Mouse (Mus musculus) adrenal gland, postnatal 0 days (tissue): Measurements from ENCODE around the gene Adam1b. TPM values are rescaled to one million over a fixed set of nuclear protein-coding genes. Genes with fewer than 3 reads are reported as not detected.

Source experiments
- polyA plus RNA-seq: library from polyadenylated mRNA; unstranded; fragments of >200 nt; fragmentation: Nextera tagmentation; extraction: Ambion mirVana; gene quantifications from 2 replicates; pipeline ENCODE4 v1.2.1, GENCODE M21; 2015

Gene Adam1b
- polyA plus RNA-seq = not detected in 2 replicates

GRCm38 (mm10) chr5:121503231-121503630, at the start of gene Adam1b:
Adam1b (minus strand) TSS chr5:121503435.

GRCm38 (mm10) chr5:121545793-121546529, 42.7 kb upstream of the Adam1b start, which contains the start of gene Mapkapk5:
Mapkapk5 (minus strand) TSS chr5:121545905.

GRCm38 (mm10) chr5:121544910-121545792, 41.9 kb upstream of the Adam1b start, which contains the start of the genes Adam1a and Gm42878:
Adam1a (minus strand) TSS chr5:121545482.
Gm42878 (minus strand) TSS chr5:121545482.

GRCm38 (mm10) chr5:121452026-121452869, 51.0 kb downstream of the Adam1b start, which contains the start of gene Erp29:
Erp29 (minus strand) TSS chr5:121452506.

GRCm38 (mm10) chr5:121451644-121452025, 51.6 kb downstream of the Adam1b start, which contains the start of gene Tmem116:
Tmem116 (plus strand) TSS chr5:121451893.

Other genes starting within 250 kb of the Adam1b start
- 54.6 and 67.4 TPM in 2 replicates for gene Trafd1, start 117.8 kb downstream of the Adam1b start, polyA plus RNA-seq
- 14.5 and 21.9 TPM in 2 replicates for gene Naa25, start 105.5 kb downstream of the Adam1b start, polyA plus RNA-seq
- 2.1 and 5.5 TPM in 2 replicates for gene Tmem116, start 51.5 kb downstream of the Adam1b start, polyA plus RNA-seq
- 116 and 122 TPM in 2 replicates for gene Erp29, start 50.9 kb downstream of the Adam1b start, polyA plus RNA-seq
- 0.71 and 0.99 TPM in 2 replicates for gene Adam1a, start 42.0 kb upstream of the Adam1b start, polyA plus RNA-seq
- not detected in 2 replicates for gene Gm42878, start 42.0 kb upstream of the Adam1b start, polyA plus RNA-seq
- gene Mapkapk5, start 42.5 kb upstream of the Adam1b start, polyA plus RNA-seq = 28.0 and 43.6 TPM in 2 replicates
- gene Aldh2, start 90.4 kb upstream of the Adam1b start, polyA plus RNA-seq = 233 and 493 TPM in 2 replicates
- gene Acad12, start 115.5 kb upstream of the Adam1b start, polyA plus RNA-seq = 5.8 and 9.6 TPM in 2 replicates
- 4.5 and 5.3 TPM in 2 replicates for gene Acad10, start 157.1 kb upstream of the Adam1b start, polyA plus RNA-seq
- 29.9 and 36.1 TPM in 2 replicates for gene Brap, start 157.1 kb upstream of the Adam1b start, polyA plus RNA-seq
- gene Atxn2, start 207.9 kb upstream of the Adam1b start, polyA plus RNA-seq = 63.0 and 79.0 TPM in 2 replicates